Mouse (Mus musculus) liver, adult 2 months (tissue): ENCODE measurements at regions not wholly inside any gene's neighbourhood (a gene's known extent, or its start where the extent isn't known, plus 50 kb on each side); places are given as distances from the start of the nearest gene placed in this dataset.

Experiments
- CTCF ChIP-seq: fragments of 200-500 bp; IDR thresholded peaks from 2 replicates; pipeline ENCODE4 v1.5.1; 2011; ENCODE audit warnings: low read depth, low read length, control low read depth
- POLR2A ChIP-seq: fragments of 200-500 bp; IDR thresholded peaks from 2 replicates; pipeline ENCODE4 v1.6.1; 2011; ENCODE audit warnings: low read length, control low read depth; ENCODE audit not compliant: insufficient read depth; ENCODE audit errors: extremely low read depth

DNA sequence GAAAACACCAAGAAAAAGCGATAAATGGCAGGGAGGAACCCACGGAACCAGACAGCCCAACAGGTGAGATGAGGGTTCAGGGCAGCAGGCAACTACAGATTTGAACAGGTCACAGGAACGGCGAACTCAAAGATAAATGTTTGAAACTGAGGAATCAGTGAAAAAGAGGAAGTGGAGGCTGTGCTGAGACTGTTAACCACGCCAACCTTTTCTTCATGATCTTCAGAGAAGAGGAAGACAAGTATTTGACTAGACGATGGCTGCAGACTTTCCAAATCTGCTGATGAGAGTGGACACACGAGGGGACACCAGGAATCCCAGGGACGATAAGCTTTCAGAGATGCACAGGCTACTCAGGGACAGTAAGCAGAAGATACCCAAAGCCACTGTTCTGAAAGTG is 740.1 kb upstream of the Car8 start:
- TF ChIP-seq CTCF, result no peak
- no peak for TF ChIP-seq POLR2A
